8 mouse cellular contexts compared by ENCODE assay signal in genomic region chr4:127313861-127314260, GRCm38 (mm10). TPM values are rescaled to one million over a fixed set of nuclear protein-coding genes. Genes with fewer than 3 reads are reported as not detected.
DNase-seq lines count a peak whose midpoint lies in the region; ATAC-seq and TF ChIP-seq lines count a peak whose summit lies in the region.

Gja4 (minus strand) TSS chr4:127314039.

- DNase-seq in R1 (ENCODE audit: low read depth, low spot score) = peak; percentile 88
- DNase-seq in cerebellum, adult 8-10 months = peak; percentile 28
- DNase-seq in frontal cortex, adult 2 months (ENCODE audit: extremely low spot score in 1 of 2, low spot score in 1 of 2) = peak; percentile 19 to 74
- DNase-seq in layer of hippocampus, postnatal 10 days (ENCODE audit: low spot score in 2 of 2) = peak; percentile 59 to 72
- peak; percentile 88 for DNase-seq in lung, postnatal 0 days (ENCODE audit: low spot score)
- DNase-seq in retina, adult 2 months (ENCODE audit: low read depth, low spot score) = peak; percentile 26
- DNase-seq in thymus, postnatal 4 days = peak; percentile 74

- 0 out of 2 replicates have a peak, but pooled peaks cover 5% of the 10 kb centered on the region for H3K27me3 ChIP-seq in lung, postnatal 0 days (replicated peaks; ENCODE audit: insufficient read depth, low read length)

- peak within 1 kb of the TSS; percentile 46 for H3K4me3 ChIP-seq in lung, postnatal 0 days (ENCODE audit: low read depth, low read length)

- peak; percentile 84 for ATAC-seq in hematopoietic stem cell, adult 5-6 weeks (replicated peaks in 1 of 2; ENCODE audit: insufficient read depth in 1 of 2, low FRiP score in 2 of 2, low TSS enrichment in 1 of 2, low read depth in 1 of 2, poor library complexity in 2 of 2, severe bottlenecking in 2 of 2)
- peak; percentile 90 for ATAC-seq in lung, postnatal 0 days

- peak within 1 kb of the TSS; percentile 81 for H3K4me2 ChIP-seq in lung, postnatal 0 days (replicated peaks; ENCODE audit: low read depth, low read length)

- 0 out of 2 replicates have a peak within 1 kb of the TSS, but pooled peaks have one; percentile 4 for H3K27ac ChIP-seq in lung, postnatal 0 days (ENCODE audit: low read length)

- H3K9ac ChIP-seq in lung, postnatal 0 days (replicated peaks; ENCODE audit: low read depth) = peak within 1 kb of the TSS; percentile 32

- TF ChIP-seq EP300 in lung, postnatal 0 days (IDR thresholded peaks at IDR 0.05) = no peak

- no peaks in the 10 kb centered on the region for H3K9me3 ChIP-seq in lung, postnatal 0 days (ENCODE audit: low read length)

- H3K36me3 ChIP-seq in lung, postnatal 0 days (ENCODE audit: insufficient read depth, low read length) = no peaks in the 10 kb centered on the region

- under 1% methylated on average over 24 of the region's 25 CpGs for WGBS in lung, postnatal 0 days

- no peaks in the 10 kb centered on the region for H3K4me1 ChIP-seq in lung, postnatal 0 days (ENCODE audit: insufficient read depth, low read depth, low read length)

- peak; percentile 73 for TF ChIP-seq CTCF in lung, postnatal 0 days (IDR thresholded peaks at IDR 0.05)

RNA-seq across cellular contexts. Expression of gene Gja4, which starts in this region (rescaled TPM):
- polyA plus RNA-seq in frontal cortex, adult 2 months (2012; rRNA removed) = 7.5 and 8.3 TPM in 2 replicates
- not detected in 2 replicates for total RNA-seq in hematopoietic stem cell, adult 5-6 weeks (2017)
- total RNA-seq in layer of hippocampus, postnatal 10 days (2021) = 10 to 100 TPM; 10.7 to 11.1 TPM
- 56.9 and 58.3 TPM in 2 replicates for polyA plus RNA-seq in lung, postnatal 0 days (2015; fragmentation: Nextera tagmentation; extraction: Ambion mirVana)

Comparison
In these comparisons a context has a peak if more than half of its experiments do, and no peak if none do; other contexts are left out.
1. Peak in every context shown above with its lines: DNase-seq, ATAC-seq, H3K4me3 ChIP-seq and H3K27ac ChIP-seq.
2. RNA of gene Gja4 (total RNA-seq): 10.7 to 11.1 TPM in layer of hippocampus, postnatal 10 days; not detected in hematopoietic stem cell, adult 5-6 weeks; every median in the first group is over 10 times any median in the second.
3. Peak in ATAC-seq in hematopoietic stem cell, adult 5-6 weeks; RNA of the gene not detected or under 1 TPM.
4. DNase-seq: peak in every context shown above with its lines; median percentile 88 in R1; 88 in lung, postnatal 0 days; 74 in thymus, postnatal 4 days; 66 in layer of hippocampus, postnatal 10 days; 46 in frontal cortex, adult 2 months; 28 in cerebellum, adult 8-10 months; 26 in retina, adult 2 months.